Mouse (Mus musculus): ENCODE results near the gene Nfatc2ip.

The Nfatc2ip gene

DNA sequence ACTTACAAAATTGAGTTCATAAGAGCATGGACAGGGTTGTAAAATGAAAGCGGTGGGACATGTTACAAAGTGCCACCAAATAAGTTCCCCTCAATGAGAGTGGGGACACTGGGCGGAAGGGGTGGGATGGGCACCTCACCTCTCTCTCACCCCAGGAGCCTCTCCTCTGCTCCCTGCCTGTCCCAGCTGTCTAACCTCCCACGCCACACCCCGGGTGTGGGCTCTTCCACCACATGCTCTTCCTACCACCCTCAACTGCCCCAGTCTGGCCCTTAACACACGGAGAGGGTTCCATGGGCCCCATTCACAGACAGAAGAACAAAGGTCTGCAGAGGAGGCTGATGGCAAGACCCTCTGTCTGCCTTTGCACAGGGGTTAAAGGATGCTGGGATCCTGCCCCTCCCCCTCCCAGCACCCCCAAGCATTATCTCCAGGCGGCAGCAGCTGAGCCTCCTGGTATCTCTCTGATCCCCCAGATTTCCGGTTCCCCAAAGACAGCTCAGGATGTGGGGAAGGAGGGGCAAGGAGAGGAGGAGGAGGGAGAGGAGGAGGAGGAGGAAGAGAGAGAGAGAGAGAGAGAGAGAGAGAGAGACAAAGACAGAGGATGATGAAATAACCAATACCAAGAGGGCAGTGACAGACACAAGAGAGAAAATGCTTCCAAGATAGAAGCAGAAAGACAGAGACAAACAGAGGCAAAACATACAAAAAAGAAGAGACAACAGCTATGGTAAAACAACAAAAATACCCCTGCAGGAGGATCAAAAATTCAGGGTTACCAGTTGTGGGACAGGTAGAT is 39.5 kb downstream of the Nfatc2ip start:
- in situ Hi-C loops (cut with MboI, MseI), result loop anchor here in 1 of 2 experiments (25.0 kb wide), 1 partner anchor 870 kb away; the partner anchor contains the start of gene Nsmce1

DNA sequence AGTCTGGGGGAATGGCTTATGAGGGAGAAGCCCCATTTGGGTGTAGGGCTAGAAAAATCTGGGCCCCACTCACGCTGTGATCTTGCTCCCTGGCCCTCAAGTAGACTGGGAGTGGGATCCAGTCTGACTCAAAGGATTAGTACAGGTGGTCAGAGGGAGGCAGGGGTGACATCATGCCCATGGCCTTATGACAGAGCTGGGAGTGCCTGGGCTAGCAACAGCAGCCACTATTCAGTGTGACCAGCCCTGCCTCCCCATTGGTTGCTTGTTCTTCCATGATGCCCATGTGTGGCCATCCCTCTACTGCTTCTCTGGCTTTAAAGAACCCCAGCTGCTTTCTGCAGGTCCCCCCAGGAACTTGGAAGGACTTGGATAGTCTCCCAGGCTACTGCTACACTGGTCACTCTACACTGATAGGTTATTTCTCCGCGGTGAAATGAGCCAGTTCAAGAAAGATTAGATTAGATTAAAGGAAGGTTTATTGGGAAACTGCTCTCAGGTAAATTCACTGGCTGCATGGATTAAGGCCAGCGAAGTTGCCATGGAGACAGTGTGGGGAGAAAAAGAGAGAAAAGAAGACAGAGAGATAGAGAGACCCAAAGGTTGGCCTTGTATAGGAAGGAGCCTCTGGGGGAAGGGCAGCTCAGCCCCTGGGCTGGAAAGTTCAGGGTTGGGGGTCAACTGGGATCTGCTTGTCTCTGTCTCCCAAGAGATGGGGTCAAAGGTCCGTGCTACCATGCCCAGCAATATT is 40.5 kb downstream of the Nfatc2ip start:
- in situ Hi-C loops (cut with MboI, MseI), result loop anchor here in 1 of 2 experiments (25.0 kb wide), 1 partner anchor 869 kb away; the partner anchor contains the start of gene Nsmce1

DNA sequence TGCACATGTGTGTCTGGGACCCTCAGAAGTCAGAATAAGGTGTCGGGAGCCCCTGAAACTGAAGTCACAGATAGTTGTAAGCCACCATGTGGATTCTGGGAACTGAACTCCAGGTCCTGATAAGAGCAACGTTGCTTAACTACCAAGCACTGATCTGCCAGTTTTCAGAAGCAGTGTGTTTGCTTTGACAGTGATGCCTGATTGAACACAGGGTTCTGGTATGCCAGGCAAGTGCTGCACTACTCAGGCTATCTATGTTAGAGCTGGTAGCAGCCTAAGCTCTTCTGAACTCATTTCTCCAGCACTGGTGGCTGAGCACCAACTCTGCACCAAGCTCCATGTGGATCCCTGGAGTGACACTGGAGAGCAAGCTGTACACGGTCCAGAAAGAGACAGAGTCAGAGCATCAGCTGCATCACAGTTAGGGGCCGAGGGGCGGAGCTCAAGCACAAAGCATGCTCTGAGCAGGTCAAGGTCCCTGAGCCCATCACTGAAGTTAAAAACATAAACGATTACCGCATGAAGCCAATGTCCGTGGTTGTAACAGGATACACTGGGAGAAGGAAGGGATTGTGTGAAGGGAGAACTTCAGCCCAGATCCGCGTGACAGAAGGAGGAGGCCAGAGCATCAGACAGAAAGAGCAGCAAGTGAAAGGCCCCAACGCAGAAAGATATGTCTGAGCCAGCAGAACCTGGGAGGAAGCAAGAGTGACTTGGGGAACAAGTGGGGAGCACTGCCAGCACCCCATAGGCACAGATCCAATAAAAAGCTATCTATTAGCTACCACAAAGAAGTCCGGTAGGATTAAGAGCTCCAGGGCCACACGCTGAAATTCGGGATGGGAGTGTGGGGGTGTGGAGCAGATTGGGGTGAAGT is 41.6 kb downstream of the Nfatc2ip start:
- in situ Hi-C loops (cut with MboI, MseI), result loop anchor here in 1 of 2 experiments (25.0 kb wide), 1 partner anchor 868 kb away; the partner anchor contains the start of gene Nsmce1

- in situ Hi-C loops (cut with MboI, MseI), result loop anchor here in 1 of 2 experiments (25.0 kb wide), 1 partner anchor 867 kb away; the partner anchor contains the start of gene Nsmce1
Measured at GRCm38 (mm10) chr7:126353994-126354365, 42.6 kb downstream of the Nfatc2ip start.

- in situ Hi-C loops (cut with MboI, MseI), result loop anchor here in 1 of 2 experiments (25.0 kb wide), 1 partner anchor 866 kb away; the partner anchor contains the start of gene Nsmce1
Measured at GRCm38 (mm10) chr7:126353251-126353993, 43.1 kb downstream of the Nfatc2ip start.

GRCm38 (mm10) chr7:126351419-126351951 is 45.1 kb downstream of the Nfatc2ip start:
- in situ Hi-C loops (cut with MboI, MseI), result loop anchor here in 1 of 2 experiments (25.0 kb wide), 1 partner anchor 864 kb away; the partner anchor contains the start of gene Nsmce1

DNA sequence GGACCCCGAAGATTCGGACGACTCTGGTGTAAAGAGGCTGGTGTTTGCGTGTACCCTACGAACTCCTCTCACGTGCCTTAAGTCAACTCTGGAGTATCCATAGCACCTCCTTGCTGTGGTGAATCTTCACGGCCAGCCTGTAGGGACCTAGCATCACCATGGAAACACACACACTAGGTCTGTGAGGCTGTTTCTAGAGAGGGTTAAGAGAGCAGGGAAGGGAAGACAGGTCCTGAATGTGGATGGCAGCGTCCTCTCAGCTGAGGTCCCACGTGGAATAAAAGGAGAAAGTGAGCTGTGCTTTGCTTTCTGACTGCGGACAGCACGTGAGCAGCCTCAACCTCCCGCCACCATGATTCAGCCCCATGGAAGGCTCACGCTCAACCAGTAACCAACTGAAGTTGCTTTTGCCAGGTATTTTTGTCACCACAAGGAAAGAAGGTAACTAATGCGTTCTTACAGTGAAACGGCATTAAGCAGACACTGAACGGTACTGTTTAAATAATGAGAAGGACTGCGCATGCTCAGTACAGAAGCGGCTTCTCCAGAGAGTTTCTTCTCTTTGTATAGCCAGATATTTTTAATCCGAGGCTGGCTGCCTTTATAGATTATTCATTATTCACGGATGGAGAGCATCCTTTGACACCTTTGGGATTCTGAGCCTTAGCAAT is 45.7 kb downstream of the Nfatc2ip start:
- in situ Hi-C loops (cut with MboI, MseI), result loop anchor here in 1 of 2 experiments (25.0 kb wide), 1 partner anchor 864 kb away; the partner anchor contains the start of gene Nsmce1

DNA sequence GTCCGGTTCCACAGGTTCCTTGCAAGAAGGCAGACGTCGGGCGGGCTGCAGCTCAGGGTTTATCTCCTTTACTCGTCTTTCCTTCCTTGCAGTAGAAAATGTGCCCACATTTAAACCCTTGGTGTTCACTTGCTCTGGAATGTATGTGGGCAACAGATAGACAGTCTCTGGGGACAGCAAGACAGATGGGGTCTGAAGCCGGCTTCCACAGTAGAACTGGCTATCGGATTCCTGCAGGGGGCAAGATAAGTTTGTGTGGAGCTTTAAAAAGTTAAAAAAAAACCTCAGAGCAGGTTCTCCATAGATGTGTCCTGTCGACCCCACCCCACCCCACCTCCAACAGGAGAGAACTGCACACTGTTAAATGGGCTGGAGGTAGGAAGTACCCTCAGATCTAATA is 48.2 kb downstream of the Nfatc2ip start:
- in situ Hi-C loops (cut with MboI, MseI), result no loop called here

GRCm38 (mm10) chr7:126347098-126347497 is 49.4 kb downstream of the Nfatc2ip start:
- in situ Hi-C loops (cut with MboI, MseI), result no loop called here

- in situ Hi-C loops (cut with MboI, MseI), result no loop called here
Measured at GRCm38 (mm10) chr7:126345969-126346368, 50.6 kb downstream of the Nfatc2ip start.

GRCm38 (mm10) chr7:126345557-126345956 is 51.0 kb downstream of the Nfatc2ip start:
- in situ Hi-C loops (cut with MboI, MseI), result no loop called here

GRCm38 (mm10) chr7:126340896-126341295 is 55.6 kb downstream of the Nfatc2ip start:
- in situ Hi-C loops (cut with MboI, MseI), result no loop called here

DNA sequence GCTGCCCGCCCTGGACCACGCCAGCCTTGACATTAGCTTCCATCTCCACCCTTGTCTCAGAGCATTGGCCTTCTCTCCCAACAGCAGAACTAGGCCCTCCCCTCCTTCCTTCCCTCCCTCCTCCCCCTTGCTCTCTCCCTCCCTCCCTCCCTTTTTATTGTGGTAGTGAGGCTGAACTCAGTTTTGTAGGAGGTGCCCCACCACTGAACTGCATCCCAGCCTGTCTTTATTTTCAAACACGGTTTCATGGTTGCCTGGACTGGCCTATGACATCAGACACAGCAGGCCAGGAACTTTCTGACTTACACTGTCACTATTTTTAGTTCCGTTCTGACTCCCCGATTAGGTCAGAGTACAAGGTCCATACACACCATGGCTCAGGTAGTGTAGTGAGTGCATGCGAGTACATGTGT is 56.3 kb downstream of the Nfatc2ip start:
- in situ Hi-C loops (cut with MboI, MseI), result no loop called here

- in situ Hi-C loops (cut with MboI, MseI), result no loop called here
Measured at GRCm38 (mm10) chr7:126339521-126339971, 57.0 kb downstream of the Nfatc2ip start.

DNA sequence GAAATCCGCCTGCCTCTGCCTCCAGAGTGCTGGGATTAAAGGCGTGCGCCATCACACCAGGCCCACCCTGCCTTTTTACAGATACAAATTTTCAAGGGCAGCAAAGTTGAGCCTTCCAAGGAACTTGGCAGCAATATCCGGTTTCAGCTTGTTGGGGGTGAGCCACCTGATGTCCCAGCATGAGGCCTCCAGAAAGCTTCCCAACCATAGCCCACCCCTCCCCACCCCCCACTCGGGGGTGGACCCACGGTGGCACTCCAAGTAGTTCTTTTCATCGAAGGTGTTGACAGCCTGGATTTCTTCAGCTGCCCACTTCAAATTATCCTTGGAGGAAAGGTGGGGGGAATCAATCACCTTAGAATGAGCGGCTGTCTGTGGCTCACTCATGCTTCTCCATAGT is 57.6 kb downstream of the Nfatc2ip start:
- in situ Hi-C loops (cut with MboI, MseI), result no loop called here

- in situ Hi-C loops (cut with MboI, MseI), result no loop called here
Measured at GRCm38 (mm10) chr7:126335556-126335955, 61.0 kb downstream of the Nfatc2ip start.
